Mouse (Mus musculus) testis, adult 2 months (tissue): ENCODE results near the gene Gnpat.

ENCODE experiments used
- CTCF ChIP-seq: fragments of 200-500 bp; IDR thresholded peaks from 2 replicates; pipeline ENCODE4 v1.5.1; 2012; ENCODE audit warnings: low read depth, mild to moderate bottlenecking, inconsistent platforms, low read length, moderate library complexity; ENCODE audit not compliant: control insufficient read depth, insufficient read depth, insufficient replicate concordance
- POLR2A ChIP-seq: fragments of 200-500 bp; IDR thresholded peaks from 2 replicates; pipeline ENCODE4 v1.6.1; 2012; ENCODE audit warnings: low read depth, mild to moderate bottlenecking, inconsistent platforms, low read length, moderate library complexity; ENCODE audit not compliant: control insufficient read depth

GRCm38 (mm10) chr8:124936699-124937098 is 73.9 kb downstream of the Gnpat start:
- TF ChIP-seq POLR2A (no peak), CTCF (no peak)
